Mouse (Mus musculus) forebrain, embryonic 13.5 days (tissue): ENCODE data around the gene Map3k5. TPM values are rescaled to one million over a fixed set of nuclear protein-coding genes. Genes with fewer than 3 reads are reported as not detected.
"Not testable (repeated sequence)": the region's sequence is repeated elsewhere in the genome, so short reads cannot be mapped to it uniquely, and the experiment has no call there.

Source experiments
- ATAC-seq: fragments of 200-750 bp; cut with Nextera tagmentation; 2 replicates; pipeline ENCODE4 v1.8.0; 2017
- H3K27ac ChIP-seq: fragments of 300-500 bp; sonication (generic); 2 replicates; pipeline ENCODE4 v1.5.1; 2015; ENCODE audit warnings: inconsistent platforms, mild to moderate bottlenecking, moderate library complexity
- H3K27me3 ChIP-seq: fragments of 300-500 bp; sonication (generic); 2 replicates; pipeline ENCODE4 v1.6.1; 2015; ENCODE audit warnings: mild to moderate bottlenecking, inconsistent platforms
- H3K36me3 ChIP-seq: fragments of 300-500 bp; sonication (generic); 2 replicates; pipeline ENCODE4 v1.6.1; 2015; ENCODE audit warnings: mild to moderate bottlenecking, inconsistent platforms; ENCODE audit not compliant: poor library complexity, severe bottlenecking
- H3K4me1 ChIP-seq: fragments of 300-500 bp; sonication (generic); 2 replicates; pipeline ENCODE4 v1.6.1; 2015; ENCODE audit warnings: inconsistent platforms
- H3K4me2 ChIP-seq: fragments of 300-500 bp; sonication (generic); 2 replicates; pipeline ENCODE4 v1.6.1; 2015; ENCODE audit warnings: inconsistent platforms, mild to moderate bottlenecking, moderate library complexity
- H3K4me3 ChIP-seq: fragments of 300-500 bp; sonication (generic); 2 replicates; pipeline ENCODE4 v1.5.1; 2015; ENCODE audit warnings: mild to moderate bottlenecking, inconsistent platforms
- H3K9ac ChIP-seq: fragments of 300-500 bp; sonication (generic); 2 replicates; pipeline ENCODE4 v1.6.1; 2015; ENCODE audit warnings: mild to moderate bottlenecking, inconsistent platforms
- H3K9me3 ChIP-seq: fragments of 300-500 bp; sonication (generic); replicated peaks from 2 replicates; pipeline ENCODE4 v1.6.1; 2016; ENCODE audit warnings: inconsistent platforms
- WGBS: fragments of 180-500 bp; shearing (Covaris S2); methylation state at CpG from one replicate; pipeline ENCODE4 v1.1.7; 2015; 5-methylcytosine and 5-hydroxymethylcytosine counted together
- polyA plus RNA-seq: library from polyadenylated mRNA; unstranded; fragments of >200 nt; fragmentation: Nextera tagmentation; extraction: Ambion mirVana; gene quantifications from 2 replicates; pipeline ENCODE4 v1.2.1, GENCODE M21; 2015

The Map3k5 gene
- polyA plus RNA-seq, 1 experiment from 2014 or later: 0.36 TPM

GRCm38 (mm10) chr10:19910516-19910915 lies 23.8 kb upstream of the Map3k5 start:
- no peak for ATAC-seq
- Histone ChIP-seq H3K27ac (no peak overlapping the region), H3K9ac (no peak overlapping the region), H3K9me3 (no peaks in the 10 kb centered on the region), H3K4me1 (no peaks in the 10 kb centered on the region), H3K27me3 (0 out of 2 replicates have a peak, but pooled peaks cover 8% of the 10 kb centered on the region), H3K36me3 (no peaks in the 10 kb centered on the region), H3K4me2 (no peak overlapping the region), H3K4me3 (no peak overlapping the region)
- 90% methylated on average over 2 of the region's 2 CpGs for WGBS

GRCm38 (mm10) chr10:19911583-19911982 lies 22.7 kb upstream of the Map3k5 start:
- Histone ChIP-seq H3K27me3 (0 out of 2 replicates have a peak, but pooled peaks cover 8% of the 10 kb centered on the region), H3K4me3 (no peak overlapping the region), H3K4me2 (no peak overlapping the region), H3K27ac (no peak overlapping the region), H3K9ac (no peak overlapping the region), H3K9me3 (no peaks in the 10 kb centered on the region), H3K36me3 (no peaks in the 10 kb centered on the region), H3K4me1 (no peaks in the 10 kb centered on the region)
- no peak for ATAC-seq
- WGBS: 44% methylated on average over 1 of the region's 1 CpGs

GRCm38 (mm10) chr10:19913806-19914205 lies 20.5 kb upstream of the Map3k5 start:
- Histone ChIP-seq H3K4me2 (no peak overlapping the region), H3K4me1 (no peaks in the 10 kb centered on the region), H3K9me3 (no peaks in the 10 kb centered on the region), H3K27me3 (0 out of 2 replicates have a peak, but pooled peaks cover 8% of the 10 kb centered on the region), H3K4me3 (no peak overlapping the region), H3K9ac (no peak overlapping the region), H3K27ac (no peak overlapping the region), H3K36me3 (no peaks in the 10 kb centered on the region)
- WGBS: 83% methylated on average over 4 of the region's 4 CpGs
- ATAC-seq: no peak

- Histone ChIP-seq H3K4me2 (no peak overlapping the region), H3K27ac (no peak overlapping the region), H3K36me3 (no peaks in the 10 kb centered on the region), H3K9me3 (no peaks in the 10 kb centered on the region), H3K9ac (no peak overlapping the region), H3K27me3 (no peaks in the 10 kb centered on the region), H3K4me1 (no peaks in the 10 kb centered on the region), H3K4me3 (no peak overlapping the region)
- peak; percentile 67; the same call in 1 of the 2 replicates for ATAC-seq
- WGBS: 63% methylated on average over 1 of the region's 1 CpGs
Observed at GRCm38 (mm10) chr10:19915301-19915700, 19.0 kb upstream of the Map3k5 start.

- Histone ChIP-seq H3K27me3 (no peaks in the 10 kb centered on the region), H3K4me1 (no peaks in the 10 kb centered on the region), H3K9ac (no peak overlapping the region), H3K27ac (no peak overlapping the region), H3K9me3 (no peaks in the 10 kb centered on the region), H3K36me3 (no peaks in the 10 kb centered on the region), H3K4me3 (no peak overlapping the region), H3K4me2 (no peak overlapping the region)
- peak; percentile 59 for ATAC-seq
- WGBS: 48% methylated on average over 4 of the region's 4 CpGs
Observed at GRCm38 (mm10) chr10:19922410-19922809, 11.9 kb upstream of the Map3k5 start.

GRCm38 (mm10) chr10:19924256-19924655 lies 10.0 kb upstream of the Map3k5 start:
- H3K9me3 ChIP-seq: no peaks in the 10 kb centered on the region
- no peak overlapping the region for H3K27ac ChIP-seq
- no peaks in the 10 kb centered on the region for H3K36me3 ChIP-seq
- no peak overlapping the region for H3K4me2 ChIP-seq
- H3K4me1 ChIP-seq: no peaks in the 10 kb centered on the region
- H3K4me3 ChIP-seq: no peak overlapping the region
- H3K27me3 ChIP-seq: no peaks in the 10 kb centered on the region
- no peak overlapping the region for H3K9ac ChIP-seq
- no peak for ATAC-seq
- 78% methylated on average over 2 of the region's 2 CpGs for WGBS

- H3K9me3 ChIP-seq, H3K36me3 ChIP-seq, ATAC-seq, H3K4me1 ChIP-seq, H3K4me3 ChIP-seq, H3K27me3 ChIP-seq, H3K27ac ChIP-seq, H3K4me2 ChIP-seq, H3K9ac ChIP-seq: not testable (repeated sequence)
- WGBS: 85% methylated on average over 4 of the region's 4 CpGs
Observed at GRCm38 (mm10) chr10:19926391-19926897, 7.8 kb upstream of the Map3k5 start.

- no peak overlapping the region for H3K4me3 ChIP-seq
- WGBS: 79% methylated on average over 1 of the region's 1 CpGs
- ATAC-seq: no peak
Observed at GRCm38 (mm10) chr10:19928205-19928604, 6.1 kb upstream of the Map3k5 start.

GRCm38 (mm10) chr10:19932986-19933385 lies 1.3 kb upstream of the Map3k5 start:
- no peaks in the 10 kb centered on the region for H3K36me3 ChIP-seq
- no peak overlapping the region for H3K27ac ChIP-seq
- ATAC-seq: no peak
- H3K9me3 ChIP-seq: no peaks in the 10 kb centered on the region
- H3K4me1 ChIP-seq: peaks cover 14% of the 10 kb centered on the region
- H3K4me2 ChIP-seq: peak overlapping the region; percentile 97; the same call in 1 of the 2 replicates
- WGBS: 48% methylated on average over 3 of the region's 3 CpGs
- peaks cover 20% of the 10 kb centered on the region for H3K27me3 ChIP-seq
- H3K4me3 ChIP-seq: peak overlapping the region; percentile 72; the same call in 1 of the 2 replicates
- H3K9ac ChIP-seq: no peak overlapping the region

More at GRCm38 (mm10) chr10:19928205-19928604, 6.1 kb upstream of the Map3k5 start:
- Histone ChIP-seq H3K9ac (no peak overlapping the region), H3K36me3 (no peaks in the 10 kb centered on the region), H3K4me2 (no peak overlapping the region), H3K27ac (no peak overlapping the region), H3K27me3 (peaks cover 11% of the 10 kb centered on the region), H3K4me1 (peaks cover under 1% of the 10 kb centered on the region; the same call in 1 of the 2 replicates), H3K9me3 (no peaks in the 10 kb centered on the region)

GRCm38 (mm10) chr10:19933511-19934383 lies 525 bp upstream of the Map3k5 start:
- ATAC-seq: peak; percentile 84
- Histone ChIP-seq H3K4me3 (peak overlapping the region; percentile 72), H3K9ac (peak overlapping the region; percentile 70), H3K27me3 (peaks cover 20% of the 10 kb centered on the region), H3K9me3 (no peaks in the 10 kb centered on the region), H3K4me1 (peaks cover 14% of the 10 kb centered on the region), H3K36me3 (no peaks in the 10 kb centered on the region), H3K4me2 (peak overlapping the region; percentile 97), H3K27ac (peak overlapping the region; percentile 44)
- WGBS: under 1% methylated on average over 80 of the region's 97 CpGs

- peaks cover 20% of the 10 kb centered on the region for H3K27me3 ChIP-seq
- no peak for ATAC-seq
- 2% methylated on average over 10 of the region's 10 CpGs for WGBS
Observed at GRCm38 (mm10) chr10:19935295-19935623, 987 bp downstream of the Map3k5 start.

GRCm38 (mm10) chr10:19935821-19936367 lies 1.6 kb downstream of the Map3k5 start:
- Histone ChIP-seq H3K4me1 (peaks cover 14% of the 10 kb centered on the region), H3K36me3 (no peaks in the 10 kb centered on the region), H3K4me3 (no peak overlapping the region), H3K9me3 (no peaks in the 10 kb centered on the region), H3K9ac (no peak overlapping the region), H3K27ac (no peak overlapping the region), H3K4me2 (no peak overlapping the region), H3K27me3 (peaks cover 20% of the 10 kb centered on the region)
- no peak for ATAC-seq
- 39% methylated on average over 4 of the region's 4 CpGs for WGBS

More at GRCm38 (mm10) chr10:19935295-19935623, 987 bp downstream of the Map3k5 start:
- Histone ChIP-seq H3K9ac (peak overlapping the region; percentile 70), H3K4me1 (peaks cover 14% of the 10 kb centered on the region), H3K4me2 (peak overlapping the region; percentile 97), H3K27ac (no peak overlapping the region), H3K9me3 (no peaks in the 10 kb centered on the region), H3K36me3 (no peaks in the 10 kb centered on the region), H3K4me3 (peak overlapping the region; percentile 72)
